Mouse (Mus musculus): Measurements from ENCODE around the gene Fbxw28. TPM values are rescaled to one million over a fixed set of nuclear protein-coding genes. Genes with fewer than 3 reads are reported as not detected.

Fbxw28 gene
- total RNA-seq (2023): not detected

GRCm38 (mm10) chr9:109339559-109339958 lies at the start of gene Fbxw28:
Gene Fbxw28 (minus strand): TSS chr9:109339659.

GRCm38 (mm10) chr9:109287576-109287975 lies 51.9 kb downstream of the Fbxw28 start, which contains the start of gene Fbxw14:
Gene Fbxw14 (minus strand): TSS chr9:109287676.

Other genes starting within 250 kb of the Fbxw28 start
- gene Plxnb1, start 244.3 kb downstream of the Fbxw28 start, total RNA-seq (2023): 1.9 TPM
- gene Fbxw21, start 177.6 kb downstream of the Fbxw28 start, total RNA-seq (2023): not detected
- not detected for gene Fbxw13, start 143.7 kb downstream of the Fbxw28 start, total RNA-seq (2023)
- not detected for gene Fbxw20, start 104.9 kb downstream of the Fbxw28 start, total RNA-seq (2023)
- not detected for gene Fbxw14, start 52.0 kb downstream of the Fbxw28 start, total RNA-seq (2023)
- gene Fbxw22, start 64.6 kb upstream of the Fbxw28 start, total RNA-seq (2023): not detected
- gene Fbxw16, start 109.5 kb upstream of the Fbxw28 start, total RNA-seq (2023): not detected
- not detected for gene Fbxw19, start 156.2 kb upstream of the Fbxw28 start, total RNA-seq (2023)
- not detected for gene Fbxw15, start 228.6 kb upstream of the Fbxw28 start, total RNA-seq (2023)

Measured in CD8-positive naive resting alpha-beta T cell, adult 57 days (primary cell).